Mouse (Mus musculus): ENCODE data around the gene Prdx5.

DNA sequence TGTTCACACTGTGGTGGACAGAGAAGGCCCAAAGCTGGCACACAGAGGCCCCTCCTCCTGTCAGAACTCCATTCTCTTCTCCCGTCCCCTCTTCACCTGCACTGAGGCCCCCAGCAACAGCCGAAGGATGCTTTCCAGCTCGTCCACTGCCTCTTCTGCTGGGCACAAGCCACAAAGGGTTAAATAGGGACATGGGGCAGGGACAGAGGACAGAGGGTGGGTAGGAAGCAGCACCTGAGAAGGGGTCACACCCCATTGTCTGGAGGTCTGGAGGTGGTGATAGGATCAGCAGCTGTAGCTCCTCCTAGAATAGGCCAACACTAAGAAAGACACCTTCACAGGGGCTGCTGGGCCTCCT lies 52.9 kb downstream of the Prdx5 start:
- TF ChIP-seq CTCF (IDR thresholded peaks at IDR 0.05; ENCODE audit: extremely low read depth, insufficient read depth, low read length) = no peak
- no peak for TF ChIP-seq POLR2A (IDR thresholded peaks at IDR 0.05; ENCODE audit: extremely low read depth, insufficient read depth, low read length)
